Mouse (Mus musculus): ENCODE measurements around the gene Glis3.
A peak's percentile ranks its signal among the peaks of the same experiment; 100 is the strongest.

The Glis3 gene

DNA sequence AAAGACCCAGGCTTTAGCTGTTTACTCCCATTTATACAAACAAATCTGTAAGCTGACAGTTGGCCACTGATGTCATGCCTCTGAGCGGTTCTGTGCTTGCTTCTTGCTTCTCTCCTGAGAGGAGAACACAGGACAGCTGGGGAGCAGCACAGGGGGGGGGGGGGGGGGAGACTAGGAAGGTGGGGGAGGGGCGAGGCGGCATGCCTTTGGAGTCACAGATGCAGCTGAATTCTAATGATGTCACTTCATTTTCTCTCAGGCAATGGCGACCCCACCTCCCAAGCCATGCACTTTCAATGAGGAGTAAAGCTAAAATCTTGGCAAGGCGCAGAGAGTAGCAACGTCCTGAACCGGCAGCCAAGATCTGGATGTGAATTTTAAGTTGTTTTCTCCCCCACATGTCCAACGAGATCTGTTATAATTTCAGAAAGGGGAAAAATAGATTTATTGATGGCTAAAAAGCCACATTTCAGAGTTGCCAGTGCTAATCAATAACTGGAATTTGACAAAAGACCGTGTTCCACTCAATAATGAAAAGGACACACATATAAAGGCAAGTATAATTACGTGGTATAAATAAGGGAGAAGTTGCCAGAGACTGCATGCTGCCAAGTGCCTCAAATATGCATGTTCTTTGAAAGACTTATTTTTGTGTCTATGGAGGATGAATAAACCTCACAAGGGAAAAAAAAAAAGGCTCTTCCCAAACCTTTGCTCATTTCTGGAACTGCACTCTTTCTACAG is 297.5 kb downstream of the Glis3 start:
- DNase-seq (ENCODE audit: low read depth), result no peak

DNA sequence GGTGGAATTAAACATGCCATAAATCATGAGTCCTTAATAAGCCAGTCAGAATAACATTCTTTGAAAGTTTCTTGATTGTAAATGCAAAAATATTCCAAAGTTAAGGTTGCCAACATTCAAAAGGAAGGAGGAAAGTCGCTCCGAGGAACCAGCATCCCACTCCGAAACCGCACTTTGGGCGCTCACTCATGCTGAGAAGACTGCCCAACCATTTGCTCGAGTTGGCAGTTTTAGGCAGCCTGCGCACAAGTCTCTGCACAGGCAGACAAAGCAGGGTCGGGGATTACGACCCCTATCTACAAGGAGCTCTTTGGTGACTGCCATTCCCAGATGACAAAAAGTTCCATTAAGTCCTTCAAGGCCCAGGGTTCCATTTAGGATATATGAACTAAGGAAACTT is 298.4 kb downstream of the Glis3 start:
- no peak for DNase-seq (ENCODE audit: low read depth)

- DNase-seq (ENCODE audit: low read depth), result no peak
These were observed 299.1 kb downstream of the Glis3 start for GRCm38 (mm10) chr19:28380691-28381262.

DNA sequence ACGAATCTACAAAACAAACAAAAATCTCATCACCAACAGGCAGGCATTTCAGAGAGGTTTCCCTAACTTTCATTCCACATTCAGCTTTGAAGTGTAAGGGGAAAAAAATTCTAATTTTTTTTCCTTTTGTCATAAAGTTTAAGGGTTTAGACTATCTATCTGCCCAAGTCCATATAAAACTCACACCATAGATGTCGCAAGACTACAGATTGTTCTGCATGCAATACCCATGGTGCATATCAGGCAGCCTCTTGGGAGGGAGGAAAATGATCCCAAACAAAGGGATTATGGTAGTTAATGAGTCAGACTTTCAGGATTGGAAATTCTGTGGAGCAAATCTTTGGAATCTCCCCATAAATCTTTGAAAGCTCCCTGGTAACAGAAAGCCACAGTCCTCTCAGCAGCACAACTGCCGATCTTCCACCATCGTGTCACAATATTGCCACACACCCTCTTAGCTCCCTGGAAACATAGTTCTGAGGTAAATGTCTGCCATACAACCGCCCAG is 302.0 kb downstream of the Glis3 start:
- no peak for DNase-seq (ENCODE audit: low read depth)

- no peak for DNase-seq (ENCODE audit: low read depth)
These were observed 303.5 kb downstream of the Glis3 start for GRCm38 (mm10) chr19:28376401-28376800.

- no peak for DNase-seq (ENCODE audit: low read depth)
These were observed 304.1 kb downstream of the Glis3 start for GRCm38 (mm10) chr19:28375746-28376145.

GRCm38 (mm10) chr19:28374524-28374923 is 305.4 kb downstream of the Glis3 start:
- no peak for DNase-seq (ENCODE audit: low read depth)

- DNase-seq (ENCODE audit: low read depth), result no peak
These were observed 311.7 kb downstream of the Glis3 start for GRCm38 (mm10) chr19:28368215-28368614.

- DNase-seq (ENCODE audit: low read depth), result no peak
These were observed 312.6 kb downstream of the Glis3 start for GRCm38 (mm10) chr19:28367274-28367673.

DNA sequence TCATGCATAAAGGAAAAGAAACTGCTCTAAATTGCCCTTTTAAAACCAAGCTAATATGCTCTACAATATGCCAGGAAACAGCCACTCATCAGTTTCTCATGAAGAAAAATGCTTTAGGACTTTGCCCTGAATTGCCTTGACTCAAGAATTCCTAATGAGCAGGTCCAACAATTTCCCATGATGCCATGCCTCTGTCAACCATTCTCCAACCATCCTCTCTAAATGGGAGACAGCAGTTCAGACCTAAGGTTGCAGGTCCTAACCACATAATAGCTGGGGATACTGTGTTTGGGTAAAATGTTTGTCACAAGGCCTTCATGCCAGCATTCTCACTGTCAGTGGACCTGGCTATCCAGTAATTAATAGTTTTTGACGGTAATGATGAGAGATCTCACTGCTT is 313.1 kb downstream of the Glis3 start:
- no peak for DNase-seq (ENCODE audit: low read depth)

DNA sequence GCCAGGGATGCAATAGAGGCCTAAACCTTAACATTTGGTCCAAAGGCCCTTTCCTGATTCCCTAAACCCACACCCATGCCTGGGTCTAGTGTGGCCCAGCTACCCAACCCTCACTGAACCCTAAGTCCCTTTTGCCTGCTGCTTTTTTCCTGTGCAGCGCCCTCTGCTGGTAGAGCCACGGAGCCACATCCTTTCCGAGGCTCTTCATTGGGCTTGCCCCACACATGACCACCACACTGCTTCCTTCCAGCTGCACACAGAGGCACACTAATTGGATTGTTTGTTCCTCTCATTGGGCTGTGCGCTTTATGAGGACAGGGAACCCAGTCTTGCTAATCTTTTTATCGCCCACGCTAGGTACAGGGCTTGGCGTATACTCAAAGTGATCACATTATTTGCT is 314.0 kb downstream of the Glis3 start:
- DNase-seq (ENCODE audit: low read depth), result peak; percentile 14

DNA sequence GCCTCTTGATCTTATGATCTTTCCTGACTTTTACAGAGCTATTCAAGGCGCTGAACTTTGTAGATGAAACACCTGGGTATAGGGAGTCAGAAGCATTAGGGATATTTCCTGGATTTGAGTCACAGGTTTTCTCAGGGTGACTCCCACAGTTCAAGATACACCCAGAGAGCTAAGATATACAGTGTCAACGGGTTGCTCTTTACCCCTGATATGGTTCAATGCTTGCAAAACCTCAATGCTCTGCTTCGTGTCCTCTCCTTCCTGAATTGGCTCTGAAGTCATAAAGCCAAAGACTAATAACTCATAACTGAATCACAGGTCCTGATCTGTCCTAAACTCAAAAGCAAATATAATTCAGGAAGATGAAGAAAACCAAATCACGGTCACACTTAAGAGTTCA is 319.0 kb downstream of the Glis3 start:
- no peak for DNase-seq (ENCODE audit: low read depth)

GRCm38 (mm10) chr19:28357595-28357994 is 322.3 kb downstream of the Glis3 start:
- no peak for DNase-seq (ENCODE audit: low read depth)

- no peak for DNase-seq (ENCODE audit: low read depth)
These were observed 328.5 kb downstream of the Glis3 start for GRCm38 (mm10) chr19:28351068-28352066.

- DNase-seq (ENCODE audit: low read depth), result no peak
These were observed 332.6 kb downstream of the Glis3 start for GRCm38 (mm10) chr19:28347080-28347825.

DNA sequence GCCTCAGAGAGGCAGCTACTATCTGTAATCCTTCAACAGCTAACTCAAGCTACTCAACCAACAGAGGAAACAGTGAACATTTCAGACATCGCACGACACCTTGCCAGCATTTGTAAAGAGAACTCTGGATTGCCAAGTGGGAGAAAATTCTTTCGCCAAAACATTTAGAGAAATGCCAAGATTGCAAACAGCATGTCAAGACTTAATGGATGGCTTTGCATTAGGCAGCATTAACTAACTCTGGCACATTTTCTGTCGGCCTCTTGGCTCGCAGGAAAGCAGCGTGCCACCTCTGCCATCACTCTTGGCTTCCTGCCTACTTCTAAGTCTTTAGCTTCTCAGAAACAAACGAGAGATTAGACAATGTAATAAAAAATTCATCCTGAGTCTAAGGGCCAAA is 336.2 kb downstream of the Glis3 start:
- no peak for DNase-seq (ENCODE audit: low read depth)

DNA sequence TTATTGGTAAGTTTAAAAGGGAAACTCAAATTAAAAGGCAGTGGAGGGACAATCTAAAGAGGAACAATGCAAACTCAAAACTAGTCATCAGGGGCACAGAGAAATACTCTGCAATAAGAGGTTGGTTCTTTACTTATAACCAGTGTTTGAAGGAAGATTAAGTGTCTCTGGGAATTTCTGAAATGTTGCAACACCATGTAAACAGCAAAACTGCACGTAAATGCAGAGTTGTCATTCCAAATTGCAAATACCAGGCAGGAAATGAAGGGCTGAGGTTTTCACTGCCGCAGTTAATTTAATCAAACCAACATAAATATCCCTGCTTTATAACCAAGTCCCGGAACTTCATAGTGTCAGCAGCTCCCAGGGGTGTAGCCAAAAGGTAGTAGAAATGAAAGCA is 342.3 kb downstream of the Glis3 start:
- no peak for DNase-seq (ENCODE audit: low read depth)

DNA sequence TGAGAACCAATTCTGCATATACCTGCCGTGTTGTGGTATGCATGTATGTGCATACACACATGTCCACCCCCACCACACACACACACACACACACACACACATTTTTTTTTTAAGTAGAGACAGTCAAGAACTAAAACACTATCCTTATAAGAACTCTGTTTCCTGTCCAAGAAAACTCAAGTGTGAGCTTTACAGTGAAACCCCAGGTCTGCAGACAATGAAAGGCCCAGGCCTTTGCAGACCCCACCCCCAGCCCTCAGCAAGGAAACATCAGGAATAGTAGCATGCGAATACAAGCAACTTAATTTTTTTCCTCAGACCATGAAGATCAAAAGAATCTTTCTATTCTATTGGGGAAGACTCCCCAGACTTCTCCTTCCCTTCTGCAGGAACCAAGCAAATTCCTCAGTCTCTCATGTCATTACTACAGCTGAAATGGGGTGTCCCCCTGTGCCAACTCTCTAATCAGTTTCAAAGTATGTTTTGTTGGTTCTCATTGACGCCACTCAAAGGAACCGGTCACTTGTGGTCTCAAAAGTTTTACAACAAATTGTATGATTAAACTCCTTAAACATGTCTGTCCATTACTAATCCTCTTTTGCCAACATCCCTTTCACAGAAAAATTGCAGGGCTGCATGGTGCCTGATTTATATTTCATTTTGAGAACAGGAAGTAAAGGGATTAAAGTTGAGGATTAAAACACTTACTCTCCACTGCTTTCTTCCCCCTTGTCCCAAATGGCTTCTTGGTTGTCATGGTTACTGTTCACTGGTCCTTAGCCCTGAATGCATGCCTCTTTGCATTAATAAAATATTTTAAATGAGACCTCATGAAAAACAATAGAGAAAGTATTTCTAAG is 343.0 kb downstream of the Glis3 start:
- no peak for DNase-seq (ENCODE audit: low read depth)

DNA sequence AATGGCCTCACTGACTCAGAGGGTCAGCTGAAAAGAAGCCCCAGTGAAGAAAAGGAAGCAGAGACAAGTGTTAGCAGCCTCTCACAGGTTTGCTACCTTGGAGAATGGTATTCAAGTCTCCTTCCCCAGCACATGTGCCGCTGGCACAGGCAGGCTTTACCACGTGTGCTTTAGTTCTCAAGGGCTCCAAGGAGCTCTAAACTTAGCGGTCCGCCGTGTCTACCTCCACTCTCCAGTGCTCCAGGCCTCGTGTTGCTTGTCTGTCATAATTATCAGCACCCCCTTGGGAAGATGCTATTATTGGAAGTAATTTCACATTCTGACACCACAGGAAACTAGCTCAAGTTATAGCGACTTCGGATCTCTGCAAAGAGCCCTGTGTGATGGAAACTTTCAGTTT is 344.0 kb downstream of the Glis3 start:
- DNase-seq (ENCODE audit: low read depth), result no peak

- no peak for DNase-seq (ENCODE audit: low read depth)
These were observed 346.7 kb downstream of the Glis3 start for GRCm38 (mm10) chr19:28333007-28333766.
